8 mouse cellular contexts compared by ENCODE assay signal in the genomic region with DNA sequence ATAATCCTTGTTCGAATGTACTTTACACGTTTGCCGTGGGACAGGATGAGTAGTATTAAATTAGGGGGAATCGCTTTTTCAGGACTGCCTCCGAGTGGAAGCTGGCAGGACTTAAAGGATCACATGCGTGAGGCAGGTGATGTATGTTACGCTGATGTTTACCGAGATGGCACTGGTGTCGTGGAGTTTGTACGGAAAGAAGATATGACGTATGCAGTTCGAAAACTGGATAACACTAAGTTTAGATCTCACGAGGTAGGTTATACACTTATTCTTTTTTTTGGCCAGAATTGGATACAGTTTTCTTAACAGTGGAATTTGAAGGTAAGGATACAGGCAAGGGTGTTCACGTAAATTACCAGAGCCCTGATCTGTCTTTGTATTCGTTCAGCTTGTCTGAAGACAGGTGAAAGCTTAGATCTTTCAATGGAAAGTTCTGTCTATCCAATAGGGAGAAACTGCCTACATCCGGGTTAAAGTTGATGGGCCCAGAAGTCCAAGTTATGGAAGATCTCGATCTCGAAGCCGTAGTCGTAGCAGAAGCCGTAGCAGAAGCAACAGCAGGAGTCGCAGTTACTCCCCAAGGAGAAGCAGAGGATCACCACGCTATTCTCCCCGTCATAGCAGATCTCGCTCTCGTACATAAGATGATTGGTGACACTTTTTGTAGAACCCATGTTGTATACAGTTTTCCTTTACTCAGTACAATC. TPM values are rescaled to one million over a fixed set of nuclear protein-coding genes. Genes with fewer than 3 reads are reported as not detected.
DNase-seq lines count a peak whose midpoint lies in the region; ATAC-seq and TF ChIP-seq lines count a peak whose summit lies in the region.

No protein-coding gene starts in this region.

- WGBS in lung, postnatal 0 days = 8% methylated on average over 26 of the region's 26 CpGs
- WGBS in hindbrain, embryonic 14.5 days = 21% methylated on average over 26 of the region's 26 CpGs
- WGBS in midbrain, embryonic 16.5 days = 15% methylated on average over 26 of the region's 26 CpGs

- H3K4me1 ChIP-seq in lung, postnatal 0 days (ENCODE audit: insufficient read depth, low read depth, low read length) = peaks cover 7% of the 10 kb centered on the region; the same call in 1 of the 2 replicates
- peaks cover 28% of the 10 kb centered on the region for H3K4me1 ChIP-seq in hindbrain, embryonic 14.5 days (replicated peaks; ENCODE audit: control insufficient read depth, insufficient read depth, low read length)
- peaks cover 32% of the 10 kb centered on the region for H3K4me1 ChIP-seq in midbrain, embryonic 16.5 days (ENCODE audit: control insufficient read depth, insufficient read depth, low read length)

- no peaks in the 10 kb centered on the region for H3K27me3 ChIP-seq in lung, postnatal 0 days (replicated peaks; ENCODE audit: insufficient read depth, low read length)
- no peaks in the 10 kb centered on the region for H3K27me3 ChIP-seq in hindbrain, embryonic 14.5 days (ENCODE audit: control insufficient read depth, insufficient read depth, low read length)
- H3K27me3 ChIP-seq in midbrain, embryonic 16.5 days (ENCODE audit: control insufficient read depth, insufficient read depth, low read depth, low read length) = no peaks in the 10 kb centered on the region

- peak overlapping the region; percentile 96 for H3K9ac ChIP-seq in lung, postnatal 0 days (replicated peaks; ENCODE audit: low read depth)
- peak overlapping the region; percentile 99 for H3K9ac ChIP-seq in hindbrain, embryonic 14.5 days
- H3K9ac ChIP-seq in midbrain, embryonic 16.5 days (ENCODE audit: low read depth, low read length) = peak overlapping the region; percentile 99; the same call in 1 of the 2 replicates

- DNase-seq in lung, postnatal 0 days (ENCODE audit: low spot score) = no peak
- DNase-seq in lung, postnatal 14 days = no peak
- DNase-seq in brain, adult 2 months (ENCODE audit: low read depth, low spot score) = peak; percentile 42
- no peak for DNase-seq in hindbrain, embryonic 14.5 days (ENCODE audit: low spot score)
- DNase-seq in layer of hippocampus, adult 9-10 months (ENCODE audit: low spot score) = no peak
- no peak for DNase-seq in adrenal gland, postnatal 36 days

- no peak for ATAC-seq in lung, postnatal 0 days
- ATAC-seq in hindbrain, embryonic 14.5 days (ENCODE audit: low FRiP score) = no peak
- ATAC-seq in midbrain, embryonic 16.5 days = no peak
- ATAC-seq in erythroid progenitor cell, adult 5-6 weeks (replicated peaks; ENCODE audit: low FRiP score, poor library complexity, severe bottlenecking) = no peak

- TF ChIP-seq CTCF in lung, postnatal 0 days (IDR thresholded peaks at IDR 0.05) = peak; percentile 24

- peak overlapping the region; percentile 92 for H3K4me3 ChIP-seq in lung, postnatal 0 days (ENCODE audit: low read depth, low read length)
- H3K4me3 ChIP-seq in hindbrain, embryonic 14.5 days (replicated peaks; ENCODE audit: low read length) = peak overlapping the region; percentile 100
- peak overlapping the region; percentile 97 for H3K4me3 ChIP-seq in midbrain, embryonic 16.5 days (ENCODE audit: low read depth, low read length)

- no peaks in the 10 kb centered on the region for H3K9me3 ChIP-seq in lung, postnatal 0 days (ENCODE audit: low read length)
- no peaks in the 10 kb centered on the region for H3K9me3 ChIP-seq in hindbrain, embryonic 14.5 days (ENCODE audit: control insufficient read depth, low read length)
- no peaks in the 10 kb centered on the region for H3K9me3 ChIP-seq in midbrain, embryonic 16.5 days (replicated peaks; ENCODE audit: control insufficient read depth, low read length, poor library complexity, severe bottlenecking)

- peak overlapping the region; percentile 21; the same call in 1 of the 2 replicates for H3K27ac ChIP-seq in lung, postnatal 0 days (ENCODE audit: low read length)
- H3K27ac ChIP-seq in hindbrain, embryonic 14.5 days = peak overlapping the region; percentile 98; the same call in 1 of the 2 replicates
- no peak overlapping the region for H3K27ac ChIP-seq in midbrain, embryonic 16.5 days (ENCODE audit: low read length)

- no peak for TF ChIP-seq EP300 in lung, postnatal 0 days (IDR thresholded peaks at IDR 0.05)

- peak overlapping the region; percentile 66 for H3K4me2 ChIP-seq in lung, postnatal 0 days (replicated peaks; ENCODE audit: low read depth, low read length)
- H3K4me2 ChIP-seq in hindbrain, embryonic 14.5 days (replicated peaks) = peak overlapping the region; percentile 68
- peak overlapping the region; percentile 80 for H3K4me2 ChIP-seq in midbrain, embryonic 16.5 days (ENCODE audit: low read length)

- H3K36me3 ChIP-seq in lung, postnatal 0 days (ENCODE audit: insufficient read depth, low read length) = no peaks in the 10 kb centered on the region
- peaks cover 44% of the 10 kb centered on the region for H3K36me3 ChIP-seq in hindbrain, embryonic 14.5 days (replicated peaks; ENCODE audit: control insufficient read depth, insufficient read depth)
- H3K36me3 ChIP-seq in midbrain, embryonic 16.5 days (ENCODE audit: control insufficient read depth, insufficient read depth, low read length) = peaks cover 13% of the 10 kb centered on the region

RNA-seq across cellular contexts. Expression of gene Srsf1, which starts 1.9 kb away (rescaled TPM):
- polyA plus RNA-seq in lung, postnatal 0 days (2015; fragmentation: Nextera tagmentation; extraction: Ambion mirVana) = 88.1 and 111 TPM in 2 replicates
- polyA plus RNA-seq in hindbrain, embryonic 14.5 days (2014; fragmentation: Nextera tagmentation; extraction: Ambion mirVana) = 252 and 290 TPM in 2 replicates
- polyA plus RNA-seq in midbrain, embryonic 16.5 days (2015; fragmentation: Nextera tagmentation; extraction: Ambion mirVana) = 200 and 230 TPM in 2 replicates
- 312 and 323 TPM in 2 replicates for total RNA-seq in erythroid progenitor cell, adult 5-6 weeks (2015; ENCODE audit: low replicate concordance)
- total RNA-seq in erythroid progenitor cell, adult 5-6 weeks (2017; ENCODE audit: low replicate concordance) = 485 and 568 TPM in 2 replicates
- 100 to 1,000 TPM; 212 to 243 TPM for total RNA-seq in adrenal gland, postnatal 36 days (2021)

RNA-seq across cellular contexts. Expression of gene Vezf1, which starts 19.0 kb away (rescaled TPM):
- 26.8 TPM in 2 replicates for polyA plus RNA-seq in lung, postnatal 0 days (2015; fragmentation: Nextera tagmentation; extraction: Ambion mirVana)
- polyA plus RNA-seq in hindbrain, embryonic 14.5 days (2014; fragmentation: Nextera tagmentation; extraction: Ambion mirVana) = 48.3 and 50.2 TPM in 2 replicates
- 39.5 and 47.4 TPM in 2 replicates for polyA plus RNA-seq in midbrain, embryonic 16.5 days (2015; fragmentation: Nextera tagmentation; extraction: Ambion mirVana)
- total RNA-seq in erythroid progenitor cell, adult 5-6 weeks (2015; ENCODE audit: low replicate concordance) = 29.6 and 37.3 TPM in 2 replicates
- 16.3 and 17.8 TPM in 2 replicates for total RNA-seq in erythroid progenitor cell, adult 5-6 weeks (2017; ENCODE audit: low replicate concordance)
- 10 to 100 TPM; 49.3 to 50.9 TPM for total RNA-seq in adrenal gland, postnatal 36 days (2021)

RNA-seq across cellular contexts. Expression of gene Cuedc1, which starts 48.7 kb away (rescaled TPM):
- polyA plus RNA-seq in lung, postnatal 0 days (2015; fragmentation: Nextera tagmentation; extraction: Ambion mirVana) = 14.6 TPM in 2 replicates
- 32.4 and 37.8 TPM in 2 replicates for polyA plus RNA-seq in hindbrain, embryonic 14.5 days (2014; fragmentation: Nextera tagmentation; extraction: Ambion mirVana)
- polyA plus RNA-seq in midbrain, embryonic 16.5 days (2015; fragmentation: Nextera tagmentation; extraction: Ambion mirVana) = 46.1 and 54.7 TPM in 2 replicates
- 0.84 TPM in 1 of 2 replicates, not detected in the other for total RNA-seq in erythroid progenitor cell, adult 5-6 weeks (2015; ENCODE audit: low replicate concordance)
- 0.39 TPM in 1 of 2 replicates, not detected in the other for total RNA-seq in erythroid progenitor cell, adult 5-6 weeks (2017; ENCODE audit: low replicate concordance)
- 10 to 100 TPM; 46.9 to 53.4 TPM for total RNA-seq in adrenal gland, postnatal 36 days (2021)
